Comparison of ENCODE assay signal across 8 mouse cellular contexts in the genomic region with DNA sequence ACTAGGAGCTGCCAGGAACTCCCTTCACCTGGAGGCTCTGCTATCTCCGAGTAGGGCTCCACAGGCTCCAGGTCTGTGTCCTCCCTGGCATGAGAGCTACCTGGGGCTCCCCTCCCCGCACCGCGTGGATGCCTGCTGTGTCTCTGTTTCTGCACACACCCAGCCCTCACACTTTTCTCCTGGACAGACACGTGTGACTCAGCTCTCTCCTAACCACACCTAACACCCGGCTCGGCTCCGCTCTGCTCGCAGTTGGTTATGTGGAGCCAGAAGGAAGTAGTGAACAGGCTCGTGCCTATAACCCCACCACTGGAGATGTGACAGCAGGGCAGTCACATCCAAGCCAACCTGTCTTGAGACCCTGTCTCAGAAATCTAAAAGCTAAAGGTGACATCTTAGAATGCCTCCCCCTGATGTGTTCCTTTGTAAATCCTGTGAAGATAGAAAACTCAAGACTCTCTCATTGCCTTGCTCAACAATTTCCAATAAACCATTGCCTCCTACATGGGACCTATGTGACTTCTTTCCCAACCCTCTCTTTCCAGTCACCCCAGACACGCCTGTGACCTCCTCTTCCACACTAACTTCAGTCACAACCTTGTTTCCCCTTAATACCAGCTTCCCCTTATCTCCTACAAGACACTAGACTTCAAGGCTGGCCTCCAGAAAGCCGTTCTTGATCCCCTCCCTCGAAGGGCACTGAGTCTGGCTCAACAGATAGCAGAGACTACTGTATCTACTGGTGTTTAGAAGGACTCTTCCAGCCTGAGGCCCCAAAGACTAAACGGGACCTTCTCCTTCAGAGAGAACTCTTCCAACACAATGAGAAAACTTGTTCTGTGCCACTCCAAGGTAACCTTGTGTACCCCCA. TPM values are rescaled to one million over a fixed set of nuclear protein-coding genes. Genes with fewer than 3 reads are reported as not detected.
A peak's percentile ranks its signal among the peaks of the same experiment; 100 is the strongest.
DNase-seq lines count a peak whose midpoint lies in the region; ATAC-seq lines count a peak whose summit lies in the region.

No protein-coding gene starts in this region.

- DNase-seq in gastrocnemius, postnatal 4 days (ENCODE audit: low spot score in 2 of 2), result peak; percentile 6 to 14
- no peak for DNase-seq in gastrocnemius, postnatal 10 days
- DNase-seq in ovary, postnatal 36 days (ENCODE audit: low spot score), result peak; percentile 34
- DNase-seq in ovary, postnatal 10 days (ENCODE audit: low spot score), result no peak
- DNase-seq in spleen, adult 12 weeks (ENCODE audit: low spot score), result peak; percentile 42
- no peak for DNase-seq in kidney, postnatal 14 days
- no peak for DNase-seq in lung, postnatal 36 days

- ATAC-seq in hematopoietic stem cell, adult 5-6 weeks (replicated peaks in 1 of 2; ENCODE audit: insufficient read depth in 1 of 2, low FRiP score in 2 of 2, low TSS enrichment in 1 of 2, low read depth in 1 of 2, poor library complexity in 2 of 2, severe bottlenecking in 2 of 2), result peak; percentile 12 to 39; a peak in 2 of 4 replicates

RNA-seq across cellular contexts. Expression of gene Nfkb2, which starts 11.0 kb away (rescaled TPM):
- 10 to 100 TPM; 19.0 to 20.2 TPM for total RNA-seq in gastrocnemius, postnatal 4 days (2021)
- total RNA-seq in gastrocnemius, postnatal 10 days (2021), result 10 to 100 TPM; 10.4 to 14.3 TPM
- 9.6 and 11.8 TPM in 2 replicates for total RNA-seq in hematopoietic stem cell, adult 5-6 weeks (2017)

RNA-seq across cellular contexts. Expression of gene Psd, which starts 11.8 kb away (rescaled TPM):
- total RNA-seq in gastrocnemius, postnatal 4 days (2021), result 1 to 10 TPM; 2.0 to 2.9 TPM
- total RNA-seq in gastrocnemius, postnatal 10 days (2021), result 1 to 10 TPM; 2.2 to 2.6 TPM
- total RNA-seq in hematopoietic stem cell, adult 5-6 weeks (2017), result 1.3 and 2.4 TPM in 2 replicates

RNA-seq across cellular contexts. Expression of gene Fbxl15, which starts 12.9 kb away (rescaled TPM):
- total RNA-seq in gastrocnemius, postnatal 4 days (2021), result 1 to 10 TPM; 4.4 to 5.1 TPM
- total RNA-seq in gastrocnemius, postnatal 10 days (2021), result 1 to 10 TPM; 2.7 to 3.7 TPM
- total RNA-seq in hematopoietic stem cell, adult 5-6 weeks (2017), result 0.81 and 3.5 TPM in 2 replicates

RNA-seq across cellular contexts. Expression of gene Cuedc2, which starts 23.4 kb away (rescaled TPM):
- 100 to 1,000 TPM; 106 to 120 TPM for total RNA-seq in gastrocnemius, postnatal 4 days (2021)
- 10 to 100 TPM; 88.3 TPM for total RNA-seq in gastrocnemius, postnatal 10 days (2021)
- total RNA-seq in hematopoietic stem cell, adult 5-6 weeks (2017), result 112 and 129 TPM in 2 replicates

RNA-seq across cellular contexts. Expression of gene Mfsd13a, which starts 25.8 kb away (rescaled TPM):
- 1 to 10 TPM; 1.7 to 2.5 TPM for total RNA-seq in gastrocnemius, postnatal 4 days (2021)
- 1 to 10 TPM; 1.2 to 1.5 TPM for total RNA-seq in gastrocnemius, postnatal 10 days (2021)
- 5.9 and 8.6 TPM in 2 replicates for total RNA-seq in hematopoietic stem cell, adult 5-6 weeks (2017)

Comparison
In these comparisons a context has a peak if more than half of its experiments do, and no peak if none do; other contexts are left out.
1. DNase-seq: peak in gastrocnemius, postnatal 4 days (2 of 2), ovary, postnatal 36 days (single experiment) and spleen, adult 12 weeks (single experiment); none in gastrocnemius, postnatal 10 days (single experiment), ovary, postnatal 10 days (single experiment), kidney, postnatal 14 days (single experiment) and lung, postnatal 36 days (single experiment).